Mouse (Mus musculus) liver, embryonic 14.5 days (tissue): ENCODE measurements at regions not wholly inside any gene's neighbourhood (a gene's known extent, or its start where the extent isn't known, plus 50 kb on each side); places are given as distances from the start of the nearest gene placed in this dataset.

Experiments
- CTCF ChIP-seq: IDR thresholded peaks from 2 replicates; pipeline ENCODE4 v1.5.1; 2016; ENCODE audit warnings: antibody characterized with exemption, low read depth, control low read depth
- EP300 ChIP-seq: IDR thresholded peaks from 2 replicates; pipeline ENCODE4 v1.6.1; 2016; ENCODE audit warnings: antibody characterized with exemption, low read depth

GRCm38 (mm10) chr1:36016566-36016965 lies 51.6 kb upstream of the Hs6st1 start:
- TF ChIP-seq CTCF (no peak), EP300 (no peak)
